Comparison of ENCODE assay signal across 8 mouse cellular contexts in the genomic region with DNA sequence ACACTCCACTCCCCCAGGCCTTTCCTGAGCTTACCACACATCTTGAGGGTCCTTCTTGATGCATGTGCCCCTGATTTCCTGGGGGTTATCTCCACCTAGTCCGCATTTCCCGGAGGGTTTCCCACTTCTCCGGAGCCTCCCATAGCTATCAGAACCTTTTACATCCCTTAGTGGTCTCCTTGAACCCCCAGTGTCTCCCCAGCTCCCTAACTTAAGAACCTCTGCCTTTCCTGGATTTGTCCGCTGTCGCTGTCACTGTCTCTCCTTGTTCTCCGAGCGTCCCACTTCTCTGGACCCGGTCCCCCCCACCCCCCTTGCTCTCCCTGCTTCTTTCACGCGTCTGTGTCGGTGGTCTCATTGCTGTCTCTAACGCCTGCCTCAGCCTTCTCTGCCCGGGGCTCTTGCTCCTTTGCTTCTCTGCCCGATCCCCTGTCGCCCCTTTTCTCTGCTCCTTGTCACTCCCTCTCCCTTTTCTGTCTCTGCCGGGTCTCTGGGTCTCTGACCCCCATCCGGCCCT. TPM values are rescaled to one million over a fixed set of nuclear protein-coding genes. Genes with fewer than 3 reads are reported as not detected.
DNase-seq lines count a peak whose midpoint lies in the region; ATAC-seq and TF ChIP-seq lines count a peak whose summit lies in the region.

No protein-coding gene starts in this region.

- no peaks in the 10 kb centered on the region for H3K9me3 ChIP-seq in heart, embryonic 12.5 days (replicated peaks)
- H3K9me3 ChIP-seq in MEL (replicated peaks; ENCODE audit: insufficient read depth, low read length) = no peaks in the 10 kb centered on the region
- no peaks in the 10 kb centered on the region for H3K9me3 ChIP-seq in hindbrain, embryonic 12.5 days (replicated peaks)
- H3K9me3 ChIP-seq in midbrain, embryonic 14.5 days (ENCODE audit: control insufficient read depth, low read length) = no peaks in the 10 kb centered on the region

- H3K27ac ChIP-seq in heart, embryonic 12.5 days (ENCODE audit: poor library complexity, severe bottlenecking) = peak overlapping the region; percentile 76
- H3K27ac ChIP-seq in MEL (ENCODE audit: control insufficient read depth, low read depth, low read length) = no peak overlapping the region
- H3K27ac ChIP-seq in hindbrain, embryonic 12.5 days = peak overlapping the region; percentile 94
- H3K27ac ChIP-seq in midbrain, embryonic 14.5 days (replicated peaks; ENCODE audit: low read depth, low read length) = peak overlapping the region; percentile 95

- H3K4me3 ChIP-seq in heart, embryonic 12.5 days = peak overlapping the region; percentile 73
- H3K4me3 ChIP-seq in MEL (ENCODE audit: control insufficient read depth in 1 of 2, insufficient read depth in 1 of 2, low read depth in 2 of 2, low read length in 2 of 2) = peak overlapping the region; percentile 72 to 98
- H3K4me3 ChIP-seq in hindbrain, embryonic 12.5 days = peak overlapping the region; percentile 96
- H3K4me3 ChIP-seq in midbrain, embryonic 14.5 days (replicated peaks; ENCODE audit: low read depth, low read length) = peak overlapping the region; percentile 96

- no peak for TF ChIP-seq POLR2A in MEL (IDR thresholded peaks at IDR 0.05; ENCODE audit: control insufficient read depth in 1 of 2, insufficient read depth in 1 of 2, low read depth in 1 of 2, low read length in 2 of 2, poor library complexity in 1 of 2)

- H3K27me3 ChIP-seq in heart, embryonic 12.5 days (replicated peaks) = no peaks in the 10 kb centered on the region
- no peaks in the 10 kb centered on the region for H3K27me3 ChIP-seq in MEL (ENCODE audit: control insufficient read depth in 1 of 2, insufficient read depth in 2 of 2, low read length in 2 of 2)
- no peaks in the 10 kb centered on the region for H3K27me3 ChIP-seq in hindbrain, embryonic 12.5 days
- H3K27me3 ChIP-seq in midbrain, embryonic 14.5 days (ENCODE audit: control insufficient read depth, insufficient read depth, low read length) = no peaks in the 10 kb centered on the region

- under 1% methylated on average over 17 of the region's 17 CpGs for WGBS in heart, embryonic 12.5 days
- WGBS in hindbrain, embryonic 12.5 days = under 1% methylated on average over 17 of the region's 17 CpGs
- under 1% methylated on average over 17 of the region's 17 CpGs for WGBS in midbrain, embryonic 14.5 days

- no peak for DNase-seq in heart, adult 18-20 months
- no peak for DNase-seq in MEL (ENCODE audit: low read depth, low spot score)
- DNase-seq in midbrain, embryonic 14.5 days = peak; percentile 54
- no peak for DNase-seq in urinary bladder, postnatal 36 days (ENCODE audit: low spot score in 2 of 2)
- DNase-seq in frontal cortex, postnatal 10 days (ENCODE audit: low spot score in 2 of 2) = no peak

- no peak for TF ChIP-seq RAD21 in MEL (IDR thresholded peaks at IDR 0.05; ENCODE audit: low read depth, low read length)

- TF ChIP-seq CTCF in MEL (IDR thresholded peaks at IDR 0.05 in 2 of 3, conservative IDR thresholded peaks at IDR 0.05 in 1 of 3; ENCODE audit: control insufficient read depth in 1 of 3, insufficient read depth in 1 of 3, low read depth in 2 of 3, low read length in 3 of 3, poor library complexity in 1 of 3, severe bottlenecking in 1 of 3) = no peak

- peaks cover 74% of the 10 kb centered on the region for H3K4me1 ChIP-seq in heart, embryonic 12.5 days (replicated peaks)
- H3K4me1 ChIP-seq in MEL (ENCODE audit: control insufficient read depth in 1 of 2, insufficient read depth in 2 of 2, low read length in 2 of 2) = peaks cover 6 to 22% of the 10 kb centered on the region in 2 experiments
- H3K4me1 ChIP-seq in hindbrain, embryonic 12.5 days = peaks cover 73% of the 10 kb centered on the region
- H3K4me1 ChIP-seq in midbrain, embryonic 14.5 days (ENCODE audit: control insufficient read depth, insufficient read depth, low read length) = peaks cover 59% of the 10 kb centered on the region

- H3K4me2 ChIP-seq in heart, embryonic 12.5 days = peak overlapping the region; percentile 90
- H3K4me2 ChIP-seq in hindbrain, embryonic 12.5 days (replicated peaks) = peak overlapping the region; percentile 83
- H3K4me2 ChIP-seq in midbrain, embryonic 14.5 days (ENCODE audit: low read length) = peak overlapping the region; percentile 89

- peak overlapping the region; percentile 92 for H3K9ac ChIP-seq in heart, embryonic 12.5 days
- peak overlapping the region; percentile 77 for H3K9ac ChIP-seq in MEL (ENCODE audit: control insufficient read depth, low read depth, low read length, poor library complexity, severe bottlenecking)
- H3K9ac ChIP-seq in hindbrain, embryonic 12.5 days = peak overlapping the region; percentile 99
- H3K9ac ChIP-seq in midbrain, embryonic 14.5 days (replicated peaks; ENCODE audit: low read length) = peak overlapping the region; percentile 99

- no peak for TF ChIP-seq EP300 in MEL (IDR thresholded peaks at IDR 0.05; ENCODE audit: low read depth in 1 of 2, low read length in 2 of 2)

- no peak for ATAC-seq in heart, embryonic 12.5 days (ENCODE audit: insufficient number of reproducible peaks, low FRiP score)
- peak; percentile 18; the same call in 1 of the 2 replicates for ATAC-seq in hindbrain, embryonic 12.5 days (ENCODE audit: low FRiP score)
- no peak for ATAC-seq in midbrain, embryonic 14.5 days (ENCODE audit: low FRiP score, low TSS enrichment)
- ATAC-seq in megakaryocyte-erythroid progenitor cell, adult 5-6 weeks (replicated peaks; ENCODE audit: low FRiP score, low TSS enrichment, poor library complexity, severe bottlenecking) = no peak

- no peaks in the 10 kb centered on the region for H3K36me3 ChIP-seq in heart, embryonic 12.5 days
- peaks cover 0 to 8% of the 10 kb centered on the region in 2 experiments; a peak in 2 of 4 replicates for H3K36me3 ChIP-seq in MEL (ENCODE audit: control insufficient read depth in 1 of 2, insufficient read depth in 2 of 2, low read length in 2 of 2)
- no peaks in the 10 kb centered on the region for H3K36me3 ChIP-seq in hindbrain, embryonic 12.5 days
- no peaks in the 10 kb centered on the region for H3K36me3 ChIP-seq in midbrain, embryonic 14.5 days (ENCODE audit: control insufficient read depth, insufficient read depth, low read length)

- peaks cover 9% of the 10 kb centered on the region for H3K79me2 ChIP-seq in MEL (ENCODE audit: control insufficient read depth, insufficient read depth, low read length, poor library complexity)

TF ChIP-seq in MEL, 35 proteins besides CTCF, POLR2A, EP300 and RAD21:
- TF ChIP-seq SMC3 (IDR thresholded peaks at IDR 0.05; ENCODE audit: low read depth, low read length) (no peak), SIN3A (IDR thresholded peaks at IDR 0.05; ENCODE audit: low read length) (0 out of 2 replicates have a peak, but pooled peaks have one; percentile 13)

RNA-seq across cellular contexts. Expression of gene Myl9, which starts 53.6 kb away (rescaled TPM):
- polyA plus RNA-seq in heart, embryonic 12.5 days (2016; fragmentation: Nextera tagmentation; extraction: Ambion mirVana) = 1,723 and 1,724 TPM in 2 replicates
- 10 to 100 TPM; 70.9 to 74.6 TPM for total RNA-seq in heart, adult 18-20 months (2021)
- total RNA-seq in MEL (2012; rRNA removed) = 1.2 and 2.8 TPM in 2 replicates
- polyA plus RNA-seq in MEL (2012; ENCODE audit: insufficient read depth in 1 of 2, insufficient read length in 2 of 2, low read depth in 1 of 2, low replicate concordance in 2 of 2, missing spikeins in 1 of 2) = 1 to 10 TPM in 1 of 2 experiments, not detected in 1; 1.3 TPM
- polyA plus RNA-seq in hindbrain, embryonic 12.5 days (2016; fragmentation: Nextera tagmentation; extraction: Ambion mirVana) = 122 and 144 TPM in 2 replicates
- polyA plus RNA-seq in midbrain, embryonic 14.5 days (2014; fragmentation: Nextera tagmentation; extraction: Ambion mirVana) = 22.5 and 33.0 TPM in 2 replicates
- not detected in 2 replicates for total RNA-seq in megakaryocyte-erythroid progenitor cell, adult 5-6 weeks (2014; fragmentation: Nextera tagmentation)
- total RNA-seq in megakaryocyte-erythroid progenitor cell, adult 5-6 weeks (2017) = not detected in 2 replicates

Comparison
In these comparisons a context has a peak if more than half of its experiments do, and no peak if none do; other contexts are left out.
1. RNA of gene Myl9, which starts 53.6 kb away (polyA plus RNA-seq): 1,723 to 1,724 TPM in heart, embryonic 12.5 days, 122 to 144 TPM in hindbrain, embryonic 12.5 days and 22.5 to 33.0 TPM in midbrain, embryonic 14.5 days; 1.3 TPM in MEL; every median in the first group is over 10 times any median in the second.
2. Peak in every context shown above with its lines, with median percentiles within 50 percentile points of each other: H3K4me2 ChIP-seq, H3K4me3 ChIP-seq and H3K9ac ChIP-seq.